Mouse (Mus musculus): ENCODE measurements at regions not wholly inside any gene's neighbourhood (a gene's known extent, or its start where the extent isn't known, plus 50 kb on each side); places are given as distances from the start of the nearest gene placed in this dataset.
A peak's percentile ranks its signal among the peaks of the same experiment; 100 is the strongest.

- DNase-seq: no peak
Measured at GRCm38 (mm10) chr2:117988396-117989173, 123.1 kb upstream of the Thbs1 start.

- DNase-seq: no peak
Measured at GRCm38 (mm10) chr2:117989215-117989614, 122.5 kb upstream of the Thbs1 start.

- no peak for DNase-seq
Measured at GRCm38 (mm10) chr2:117996130-117997083, 115.3 kb upstream of the Thbs1 start.

GRCm38 (mm10) chr2:117999641-118000040 is 112.0 kb upstream of the Thbs1 start:
- DNase-seq: no peak

GRCm38 (mm10) chr2:118004191-118004590 is 107.5 kb upstream of the Thbs1 start:
- DNase-seq: no peak

- DNase-seq: peak; percentile 8 to 48
Measured at GRCm38 (mm10) chr2:118007539-118008427, 103.9 kb upstream of the Thbs1 start.

- no peak for DNase-seq
Measured at GRCm38 (mm10) chr2:118011679-118012078, 100.0 kb upstream of the Thbs1 start.

- no peak for DNase-seq
Measured at GRCm38 (mm10) chr2:118012211-118012610, 99.5 kb upstream of the Thbs1 start.

- no peak for DNase-seq
Measured at GRCm38 (mm10) chr2:118013156-118013555, 98.5 kb upstream of the Thbs1 start.

GRCm38 (mm10) chr2:118015182-118015581 is 96.5 kb upstream of the Thbs1 start:
- no peak for DNase-seq

- no peak for DNase-seq
Measured at GRCm38 (mm10) chr2:118025829-118026735, 85.6 kb upstream of the Thbs1 start.

- DNase-seq: no peak
Measured at GRCm38 (mm10) chr2:118028881-118029280, 82.8 kb upstream of the Thbs1 start.

- DNase-seq: no peak
Measured at GRCm38 (mm10) chr2:118029470-118030108, 82.1 kb upstream of the Thbs1 start.

GRCm38 (mm10) chr2:118031662-118032061 is 80.0 kb upstream of the Thbs1 start:
- no peak for DNase-seq

GRCm38 (mm10) chr2:118033377-118033776 is 78.3 kb upstream of the Thbs1 start:
- no peak for DNase-seq

GRCm38 (mm10) chr2:118034026-118034425 is 77.7 kb upstream of the Thbs1 start:
- DNase-seq: no peak

GRCm38 (mm10) chr2:118035333-118035732 is 76.3 kb upstream of the Thbs1 start:
- no peak for DNase-seq

- DNase-seq: no peak
Measured at GRCm38 (mm10) chr2:118038859-118039818, 72.5 kb upstream of the Thbs1 start.

GRCm38 (mm10) chr2:118039819-118040206 is 71.9 kb upstream of the Thbs1 start:
- DNase-seq: no peak

Measured in thymus, adult 18-20 months (tissue).